Mouse (Mus musculus) brown adipose tissue, adult 24 weeks (tissue): ENCODE data around the gene Fxyd5. TPM values are rescaled to one million over a fixed set of nuclear protein-coding genes. Genes with fewer than 3 reads are reported as not detected.

Experiments
- H3K27ac ChIP-seq: fragments of 200-500 bp; replicated peaks from 2 replicates; pipeline ENCODE4 v1.5.1; 2012; ENCODE audit warnings: low read depth, mild to moderate bottlenecking, low read length
- H3K4me1 ChIP-seq: fragments of 200-500 bp; 2 replicates; pipeline ENCODE4 v1.6.1; 2012; ENCODE audit warnings: low read length, mixed read lengths; ENCODE audit not compliant: control insufficient read depth, insufficient read depth, insufficient read length
- H3K4me3 ChIP-seq: fragments of 200-500 bp; 2 replicates; pipeline ENCODE4 v1.5.1; 2012; ENCODE audit warnings: low read depth, mild to moderate bottlenecking, low read length, moderate library complexity; ENCODE audit not compliant: insufficient read depth
- polyA plus RNA-seq: library from polyadenylated mRNA; stranded (reverse); fragments of >200 nt; gene quantifications from 2 replicates; pipeline ENCODE4 v1.2.4, GENCODE M21; 2012; ENCODE audit not compliant: missing spikeins, insufficient read depth, insufficient read length

Fxyd5 gene
- 26.7 and 30.8 TPM in 2 replicates for polyA plus RNA-seq

- Histone ChIP-seq H3K4me3 (peak within 1 kb of the TSS; percentile 58), H3K27ac (peak within 1 kb of the TSS; percentile 72)
Measured at GRCm38 (mm10) chr7:31042431-31042910, at the start of gene Fxyd5. Gene Fxyd5, minus strand, starts transcription at chr7:31042481.

GRCm38 (mm10) chr7:31089721-31090120, 47.4 kb upstream of the Fxyd5 start:
- Histone ChIP-seq H3K27ac (no peak overlapping the region), H3K4me1 (peaks cover 10% of the 10 kb centered on the region; the same call in 1 of the 2 replicates), H3K4me3 (no peak overlapping the region)

More at GRCm38 (mm10) chr7:31042431-31042910, at the start of gene Fxyd5:
- no peaks in the 10 kb centered on the region; the same call in 1 of the 2 replicates for H3K4me1 ChIP-seq

- Histone ChIP-seq H3K27ac (no peak overlapping the region), H3K4me3 (no peak overlapping the region), H3K4me1 (peaks cover 15% of the 10 kb centered on the region)
Measured at GRCm38 (mm10) chr7:31088206-31088605, 45.9 kb upstream of the Fxyd5 start.

GRCm38 (mm10) chr7:31087262-31087661, 45.0 kb upstream of the Fxyd5 start:
- no peak overlapping the region for H3K4me3 ChIP-seq
- H3K27ac ChIP-seq: no peak overlapping the region
- peaks cover 17% of the 10 kb centered on the region for H3K4me1 ChIP-seq

GRCm38 (mm10) chr7:31086175-31086755, 44.0 kb upstream of the Fxyd5 start:
- Histone ChIP-seq H3K4me3 (no peak overlapping the region), H3K4me1 (peaks cover 17% of the 10 kb centered on the region), H3K27ac (no peak overlapping the region)

GRCm38 (mm10) chr7:31085171-31085570, 42.9 kb upstream of the Fxyd5 start:
- Histone ChIP-seq H3K27ac (no peak overlapping the region; the same call in 1 of the 2 replicates), H3K4me1 (peaks cover 17% of the 10 kb centered on the region), H3K4me3 (no peak overlapping the region)

GRCm38 (mm10) chr7:31084140-31084539, 41.9 kb upstream of the Fxyd5 start:
- no peak overlapping the region for H3K4me3 ChIP-seq
- H3K4me1 ChIP-seq: peaks cover 17% of the 10 kb centered on the region
- peak overlapping the region; percentile 81 for H3K27ac ChIP-seq

- H3K27ac ChIP-seq: peak overlapping the region; percentile 81
- no peak overlapping the region for H3K4me3 ChIP-seq
- H3K4me1 ChIP-seq: peaks cover 17% of the 10 kb centered on the region
Measured at GRCm38 (mm10) chr7:31082831-31083588, 40.7 kb upstream of the Fxyd5 start.

- Histone ChIP-seq H3K4me3 (no peak overlapping the region), H3K27ac (peak overlapping the region; percentile 7), H3K4me1 (peaks cover 17% of the 10 kb centered on the region)
Measured at GRCm38 (mm10) chr7:31082106-31082505, 39.8 kb upstream of the Fxyd5 start.

GRCm38 (mm10) chr7:31081106-31081505, 38.8 kb upstream of the Fxyd5 start:
- Histone ChIP-seq H3K4me1 (peaks cover 15% of the 10 kb centered on the region), H3K27ac (no peak overlapping the region), H3K4me3 (no peak overlapping the region)

GRCm38 (mm10) chr7:31080611-31081010, 38.3 kb upstream of the Fxyd5 start:
- Histone ChIP-seq H3K4me1 (peaks cover 11% of the 10 kb centered on the region), H3K4me3 (no peak overlapping the region), H3K27ac (no peak overlapping the region)

- Histone ChIP-seq H3K4me3 (no peak overlapping the region), H3K4me1 (peaks cover 8% of the 10 kb centered on the region; the same call in 1 of the 2 replicates), H3K27ac (no peak overlapping the region)
Measured at GRCm38 (mm10) chr7:31079670-31080069, 37.4 kb upstream of the Fxyd5 start.

- Histone ChIP-seq H3K27ac (no peak overlapping the region), H3K4me1 (peaks cover under 1% of the 10 kb centered on the region; the same call in 1 of the 2 replicates), H3K4me3 (no peak overlapping the region)
Measured at GRCm38 (mm10) chr7:31077885-31078445, 35.7 kb upstream of the Fxyd5 start.

GRCm38 (mm10) chr7:31077470-31077869, 35.2 kb upstream of the Fxyd5 start:
- Histone ChIP-seq H3K4me3 (no peak overlapping the region), H3K4me1 (no peaks in the 10 kb centered on the region), H3K27ac (no peak overlapping the region)

- Histone ChIP-seq H3K27ac (no peak within 1 kb of the TSS), H3K4me3 (no peak within 1 kb of the TSS), H3K4me1 (no peaks in the 10 kb centered on the region)
Measured at GRCm38 (mm10) chr7:31076492-31076891, 34.2 kb upstream of the Fxyd5 start, which contains the start of gene Fxyd3. Gene Fxyd3, minus strand, starts transcription at chr7:31076704.
